Mouse (Mus musculus) CH12.LX (cell line): ENCODE data around the gene Hrg.

Source experiments
- CTCF ChIP-seq, 2 experiments: IDR thresholded peaks in 1 of 2; conservative IDR thresholded peaks in 1 of 2; 2 replicates each; pipeline ENCODE4 v1.5.1; 2011 to 2012; ENCODE audit warnings: low read depth in 2 of 2, low read length in 2 of 2, improper control_type of control experiment in 1 of 2, inconsistent platforms in 1 of 2, mild to moderate bottlenecking in 1 of 2, moderate library complexity in 1 of 2
- E2F4 ChIP-seq: IDR thresholded peaks from 2 replicates; pipeline ENCODE4 v1.6.1; 2011; ENCODE audit warnings: low read depth, low read length, improper control_type of control experiment; ENCODE audit not compliant: insufficient replicate concordance
- ELF1 ChIP-seq: IDR thresholded peaks from 2 replicates; pipeline ENCODE4 v1.6.1; 2014; ENCODE audit warnings: low read depth, mild to moderate bottlenecking, inconsistent platforms, low read length, improper control_type of control experiment
- MXI1 ChIP-seq: IDR thresholded peaks from 2 replicates; pipeline ENCODE4 v1.6.1; 2011; ENCODE audit warnings: mild to moderate bottlenecking, low read depth, low read length, improper control_type of control experiment
- POLR2A ChIP-seq: IDR thresholded peaks from 2 replicates; pipeline ENCODE4 v1.6.1; 2011; ENCODE audit warnings: low read depth, mild to moderate bottlenecking, improper control_type of control experiment, low read length
- ZC3H11A ChIP-seq: IDR thresholded peaks from 2 replicates; pipeline ENCODE4 v1.6.1; 2012; ENCODE audit warnings: low read depth, mild to moderate bottlenecking, inconsistent platforms, low read length, improper control_type of control experiment
- ZKSCAN1 ChIP-seq: IDR thresholded peaks from 2 replicates; pipeline ENCODE4 v1.6.1; 2012; ENCODE audit warnings: low read depth, inconsistent platforms, low read length, improper control_type of control experiment, borderline replicate concordance

GRCm38 (mm10) chr16:22962256-22962655 is 11.4 kb downstream of the Hrg start:
- TF ChIP-seq ELF1 (no peak), CTCF (conservative IDR thresholded peaks at IDR 0.05 in 1 of 2, IDR thresholded peaks at IDR 0.05 in 1 of 2; ENCODE audit: low read depth in 2 of 2, low read length in 2 of 2) (no peak), POLR2A (no peak), E2F4 (no peak), ZC3H11A (no peak), ZKSCAN1 (no peak), MXI1 (no peak)
